Mouse (Mus musculus) limb, embryonic 14.5 days (tissue): ENCODE measurements at regions not wholly inside any gene's neighbourhood (a gene's known extent, or its start where the extent isn't known, plus 50 kb on each side); places are given as distances from the start of the nearest gene placed in this dataset.

ENCODE experiments used
- ATAC-seq: fragments of 200-750 bp; cut with Nextera tagmentation; 2 replicates; pipeline ENCODE4 v1.8.0; 2017; ENCODE audit warnings: low read depth, moderate number of reproducible peaks, moderate TSS enrichment; ENCODE audit not compliant: low FRiP score
- DNase-seq: peaks from one replicate; pipeline ENCODE4 v3.0.0-alpha.2; 2015; ENCODE audit warnings: low spot score
- H3K27ac ChIP-seq: fragments of 300-500 bp; sonication (generic); replicated peaks from 2 replicates; pipeline ENCODE4 v1.5.1; 2014; ENCODE audit warnings: low read depth, mild to moderate bottlenecking, low read length, moderate library complexity, mixed read lengths
- H3K27me3 ChIP-seq: fragments of 300-500 bp; sonication (generic); 2 replicates; pipeline ENCODE4 v1.6.1; 2014; ENCODE audit warnings: low read length, mixed read lengths; ENCODE audit not compliant: control insufficient read depth, insufficient read depth
- H3K36me3 ChIP-seq: fragments of 300-500 bp; sonication (generic); 2 replicates; pipeline ENCODE4 v1.6.1; 2014; ENCODE audit warnings: mild to moderate bottlenecking, low read length, moderate library complexity, mixed read lengths; ENCODE audit not compliant: control insufficient read depth, insufficient read depth
- H3K4me1 ChIP-seq: fragments of 300-500 bp; sonication (generic); 2 replicates; pipeline ENCODE4 v1.6.1; 2014; ENCODE audit warnings: antibody characterized with exemption, low read length, mixed read lengths; ENCODE audit not compliant: control insufficient read depth, insufficient read depth
- H3K4me2 ChIP-seq: fragments of 300-500 bp; sonication (generic); replicated peaks from 2 replicates; pipeline ENCODE4 v1.6.1; 2014; ENCODE audit warnings: low read depth, mild to moderate bottlenecking, low read length, moderate library complexity; ENCODE audit not compliant: severe bottlenecking
- H3K4me3 ChIP-seq: fragments of 300-500 bp; sonication (generic); replicated peaks from 2 replicates; pipeline ENCODE4 v1.5.1; 2014; ENCODE audit warnings: low read length
- H3K9ac ChIP-seq: fragments of 300-500 bp; sonication (generic); 2 replicates; pipeline ENCODE4 v1.6.1; 2014; ENCODE audit warnings: mild to moderate bottlenecking, low read depth, low read length, moderate library complexity; ENCODE audit not compliant: severe bottlenecking
- H3K9me3 ChIP-seq: fragments of 300-500 bp; sonication (generic); 2 replicates; pipeline ENCODE4 v1.6.1; 2016; ENCODE audit warnings: low read length; ENCODE audit not compliant: control insufficient read depth
- POLR2A ChIP-seq: fragments of 200-500 bp; IDR thresholded peaks from 2 replicates; pipeline ENCODE4 v1.8.0; 2012; ENCODE audit warnings: inconsistent platforms, mild to moderate bottlenecking, moderate library complexity, borderline replicate concordance; ENCODE audit not compliant: insufficient read depth, insufficient read length; ENCODE audit errors: extremely low read depth
- WGBS: fragments of 180-500 bp; shearing (Covaris S2); extraction: QIAGEN DNeasy Blood & Tissue Kit; methylation state at CpG from one replicate; pipeline ENCODE4 v1.1.7; 2014; 5-methylcytosine and 5-hydroxymethylcytosine counted together

GRCm38 (mm10) chr1:88586128-88586527, 76.3 kb upstream of the Glrp1 start:
- no peak overlapping the region for H3K4me3 ChIP-seq
- H3K36me3 ChIP-seq, result no peaks in the 10 kb centered on the region
- no peak overlapping the region for H3K9ac ChIP-seq
- 78% methylated on average over 2 of the region's 2 CpGs for WGBS
- H3K4me2 ChIP-seq, result no peak overlapping the region
- ATAC-seq (no peak), DNase-seq (no peak)
- no peaks in the 10 kb centered on the region for H3K27me3 ChIP-seq
- no peaks in the 10 kb centered on the region for H3K9me3 ChIP-seq
- no peak overlapping the region for H3K27ac ChIP-seq
- no peak for TF ChIP-seq POLR2A
- peaks cover 3% of the 10 kb centered on the region; the same call in 1 of the 2 replicates for H3K4me1 ChIP-seq

GRCm38 (mm10) chr1:88584515-88585033, 74.7 kb upstream of the Glrp1 start:
- H3K27ac ChIP-seq, result no peak overlapping the region
- DNase-seq, result no peak
- 70% methylated on average over 5 of the region's 5 CpGs for WGBS
- H3K9ac ChIP-seq, result no peak overlapping the region
- H3K4me2 ChIP-seq, result no peak overlapping the region
- H3K4me3 ChIP-seq, result no peak overlapping the region
- no peaks in the 10 kb centered on the region for H3K27me3 ChIP-seq
- H3K9me3 ChIP-seq, result no peaks in the 10 kb centered on the region
- no peak for TF ChIP-seq POLR2A
- peaks cover 3% of the 10 kb centered on the region; the same call in 1 of the 2 replicates for H3K4me1 ChIP-seq
- no peak for ATAC-seq
- H3K36me3 ChIP-seq, result no peaks in the 10 kb centered on the region

- no peak overlapping the region for H3K4me2 ChIP-seq
- H3K36me3 ChIP-seq, result no peaks in the 10 kb centered on the region
- DNase-seq (no peak), ATAC-seq (no peak)
- no peak overlapping the region for H3K9ac ChIP-seq
- H3K27me3 ChIP-seq, result no peaks in the 10 kb centered on the region
- no peaks in the 10 kb centered on the region for H3K9me3 ChIP-seq
- no peak for TF ChIP-seq POLR2A
- no peak overlapping the region for H3K4me3 ChIP-seq
- no peak overlapping the region for H3K27ac ChIP-seq
- H3K4me1 ChIP-seq, result 0 out of 2 replicates have a peak, but pooled peaks cover 4% of the 10 kb centered on the region
Observed at GRCm38 (mm10) chr1:88578231-88578620, 68.4 kb upstream of the Glrp1 start.

- H3K4me3 ChIP-seq, result no peak overlapping the region
- DNase-seq (no peak), ATAC-seq (no peak)
- TF ChIP-seq POLR2A, result no peak
- WGBS, result 25% methylated on average over 12 of the region's 12 CpGs
- no peak overlapping the region for H3K27ac ChIP-seq
- no peak overlapping the region for H3K4me2 ChIP-seq
- H3K4me1 ChIP-seq, result 0 out of 2 replicates have a peak, but pooled peaks cover 4% of the 10 kb centered on the region
- H3K27me3 ChIP-seq, result no peaks in the 10 kb centered on the region
- H3K9me3 ChIP-seq, result no peaks in the 10 kb centered on the region
- no peaks in the 10 kb centered on the region for H3K36me3 ChIP-seq
- no peak overlapping the region for H3K9ac ChIP-seq
Observed at GRCm38 (mm10) chr1:88577498-88578230, 67.8 kb upstream of the Glrp1 start.

GRCm38 (mm10) chr1:88575917-88576669, 66.2 kb upstream of the Glrp1 start:
- no peaks in the 10 kb centered on the region for H3K9me3 ChIP-seq
- DNase-seq, result no peak
- no peaks in the 10 kb centered on the region for H3K36me3 ChIP-seq
- H3K27ac ChIP-seq, result no peak overlapping the region
- H3K9ac ChIP-seq, result no peak overlapping the region
- 0 out of 2 replicates have a peak, but pooled peaks cover 4% of the 10 kb centered on the region for H3K4me1 ChIP-seq
- ATAC-seq, result no peak
- no peak overlapping the region for H3K4me3 ChIP-seq
- H3K27me3 ChIP-seq, result no peaks in the 10 kb centered on the region
- WGBS, result 75% methylated on average over 14 of the region's 14 CpGs
- no peak overlapping the region for H3K4me2 ChIP-seq
- TF ChIP-seq POLR2A, result no peak
